Mouse (Mus musculus) neural tube, embryonic 11.5 days (tissue): Measurements from ENCODE around the gene 9530003J23Rik. TPM values are rescaled to one million over a fixed set of nuclear protein-coding genes. Genes with fewer than 3 reads are reported as not detected.
"Not testable (repeated sequence)": the region's sequence is repeated elsewhere in the genome, so short reads cannot be mapped to it uniquely, and the experiment has no call there.

ENCODE experiments used
- ATAC-seq: fragments of 200-750 bp; cut with Nextera tagmentation; 2 replicates; pipeline ENCODE4 v1.8.0; 2017; ENCODE audit warnings: moderate number of reproducible peaks, mild to moderate bottlenecking, moderate TSS enrichment, moderate library complexity; ENCODE audit not compliant: insufficient read depth, low FRiP score, low TSS enrichment
- DNase-seq: peaks from one replicate; pipeline ENCODE4 v3.0.0-alpha.2; 2015; ENCODE audit warnings: low spot score
- H3K27ac ChIP-seq: fragments of 300-500 bp; sonication (generic); 2 replicates; pipeline ENCODE4 v1.5.1; 2014; ENCODE audit warnings: low read depth, mild to moderate bottlenecking, low read length
- H3K27me3 ChIP-seq: fragments of 300-500 bp; sonication (generic); 2 replicates; pipeline ENCODE4 v1.6.1; 2014; ENCODE audit warnings: mild to moderate bottlenecking, low read length, mixed read lengths; ENCODE audit not compliant: control insufficient read depth, insufficient read depth
- H3K36me3 ChIP-seq: fragments of 300-500 bp; sonication (generic); 2 replicates; pipeline ENCODE4 v1.6.1; 2014; ENCODE audit warnings: mild to moderate bottlenecking, low read length, moderate library complexity, mixed read lengths; ENCODE audit not compliant: control insufficient read depth, insufficient read depth
- H3K4me1 ChIP-seq: fragments of 300-500 bp; sonication (generic); 2 replicates; pipeline ENCODE4 v1.6.1; 2014; ENCODE audit warnings: low read length, mixed read lengths; ENCODE audit not compliant: control insufficient read depth, insufficient read depth
- H3K4me2 ChIP-seq: fragments of 300-500 bp; sonication (generic); 2 replicates; pipeline ENCODE4 v1.6.1; 2014; ENCODE audit warnings: low read depth, mild to moderate bottlenecking, moderate library complexity
- H3K4me3 ChIP-seq: fragments of 300-500 bp; sonication (generic); 2 replicates; pipeline ENCODE4 v1.5.1; 2014; ENCODE audit warnings: low read depth, low read length
- H3K9ac ChIP-seq: fragments of 300-500 bp; sonication (generic); 2 replicates; pipeline ENCODE4 v1.6.1; 2014; ENCODE audit warnings: mild to moderate bottlenecking, low read length
- H3K9me3 ChIP-seq: fragments of 300-500 bp; sonication (generic); 2 replicates; pipeline ENCODE4 v1.6.1; 2016; ENCODE audit warnings: low read length; ENCODE audit not compliant: control insufficient read depth
- WGBS: fragments of 180-500 bp; shearing (Covaris S2); extraction: QIAGEN DNeasy Blood & Tissue Kit; methylation state at CpG from one replicate; pipeline ENCODE4 v1.1.7; 2014; 5-methylcytosine and 5-hydroxymethylcytosine counted together
- polyA plus RNA-seq: library from polyadenylated mRNA; unstranded; fragments of >200 nt; fragmentation: Nextera tagmentation; extraction: Ambion mirVana; gene quantifications from 2 replicates; pipeline ENCODE4 v1.2.1, GENCODE M21; 2014

Gene 9530003J23Rik
- polyA plus RNA-seq, 1 experiment from 2014 or later = not detected

- no peak overlapping the region for H3K4me2 ChIP-seq
- no peak overlapping the region for H3K9ac ChIP-seq
- peaks cover 23% of the 10 kb centered on the region for H3K36me3 ChIP-seq
- H3K9me3 ChIP-seq = no peaks in the 10 kb centered on the region
- H3K4me3 ChIP-seq = no peak overlapping the region
- WGBS = 95% methylated on average over 8 of the region's 8 CpGs
- no peak for DNase-seq
- H3K4me1 ChIP-seq = peaks cover 6% of the 10 kb centered on the region; the same call in 1 of the 2 replicates
- no peak overlapping the region for H3K27ac ChIP-seq
- no peaks in the 10 kb centered on the region for H3K27me3 ChIP-seq
- ATAC-seq = no peak
Observed at GRCm38 (mm10) chr10:117218351-117218750, 20.2 kb downstream of the 9530003J23Rik start.

- H3K4me2 ChIP-seq = no peak overlapping the region
- DNase-seq (no peak), ATAC-seq (no peak; the same call in 1 of the 2 replicates)
- WGBS = 83% methylated on average over 20 of the region's 20 CpGs
- H3K36me3 ChIP-seq = peaks cover 23% of the 10 kb centered on the region
- no peak overlapping the region for H3K9ac ChIP-seq
- no peak overlapping the region for H3K4me3 ChIP-seq
- H3K4me1 ChIP-seq = no peaks in the 10 kb centered on the region
- no peaks in the 10 kb centered on the region for H3K9me3 ChIP-seq
- no peak overlapping the region for H3K27ac ChIP-seq
- no peaks in the 10 kb centered on the region for H3K27me3 ChIP-seq
Observed at GRCm38 (mm10) chr10:117217246-117217840, 21.2 kb downstream of the 9530003J23Rik start.

DNA sequence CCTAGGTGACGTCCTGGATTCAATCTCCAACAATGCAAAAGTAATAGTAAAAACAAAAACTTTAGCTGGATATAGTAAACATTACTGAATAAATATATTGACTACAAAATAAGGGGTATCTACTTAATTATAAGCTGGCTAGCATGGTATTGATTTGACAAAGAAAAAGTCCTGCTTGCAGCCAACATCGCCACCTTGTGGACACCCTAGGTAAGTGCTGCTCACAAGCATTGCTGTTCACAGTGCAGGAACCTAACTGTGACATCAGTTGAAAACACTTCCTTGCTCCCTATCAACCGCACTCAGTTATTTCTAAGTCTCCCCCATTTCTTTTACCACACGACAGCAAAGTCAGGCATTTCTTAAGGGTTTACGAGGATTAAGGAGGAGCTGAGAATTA is 21.7 kb downstream of the 9530003J23Rik start:
- H3K4me2 ChIP-seq = no peak overlapping the region
- no peak overlapping the region for H3K9ac ChIP-seq
- WGBS = 69% methylated on average over 5 of the region's 5 CpGs
- H3K9me3 ChIP-seq = no peaks in the 10 kb centered on the region
- H3K36me3 ChIP-seq = peaks cover 22% of the 10 kb centered on the region
- H3K4me1 ChIP-seq = no peaks in the 10 kb centered on the region
- ATAC-seq = no peak
- no peak overlapping the region for H3K27ac ChIP-seq
- no peaks in the 10 kb centered on the region for H3K27me3 ChIP-seq
- no peak overlapping the region for H3K4me3 ChIP-seq
- DNase-seq = peak; percentile 45

DNA sequence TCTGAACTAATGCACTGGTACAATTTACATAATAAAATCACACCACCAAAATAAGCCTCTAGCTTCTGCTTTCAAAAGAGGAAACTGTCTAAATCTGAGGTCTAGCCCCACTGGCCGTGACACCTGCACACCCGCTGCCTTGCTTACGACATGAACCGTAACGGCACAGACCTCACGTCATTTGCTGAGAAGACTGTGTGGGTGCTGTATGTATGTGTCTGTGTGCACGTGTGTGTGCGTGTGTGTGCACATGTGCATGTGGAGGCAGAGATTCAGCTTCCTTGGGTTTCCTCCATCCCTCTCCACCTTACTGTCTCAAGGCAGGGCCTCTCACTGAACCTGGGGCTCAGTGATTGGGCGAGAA is 22.4 kb downstream of the 9530003J23Rik start:
- DNase-seq (no peak), ATAC-seq (no peak)
- 98% methylated on average over 9 of the region's 9 CpGs for WGBS
- Histone ChIP-seq H3K27me3 (no peaks in the 10 kb centered on the region), H3K9ac (no peak overlapping the region), H3K4me3 (no peak overlapping the region), H3K4me1 (no peaks in the 10 kb centered on the region), H3K9me3 (no peaks in the 10 kb centered on the region), H3K36me3 (peaks cover 18% of the 10 kb centered on the region), H3K27ac (no peak overlapping the region), H3K4me2 (no peak overlapping the region)

DNA sequence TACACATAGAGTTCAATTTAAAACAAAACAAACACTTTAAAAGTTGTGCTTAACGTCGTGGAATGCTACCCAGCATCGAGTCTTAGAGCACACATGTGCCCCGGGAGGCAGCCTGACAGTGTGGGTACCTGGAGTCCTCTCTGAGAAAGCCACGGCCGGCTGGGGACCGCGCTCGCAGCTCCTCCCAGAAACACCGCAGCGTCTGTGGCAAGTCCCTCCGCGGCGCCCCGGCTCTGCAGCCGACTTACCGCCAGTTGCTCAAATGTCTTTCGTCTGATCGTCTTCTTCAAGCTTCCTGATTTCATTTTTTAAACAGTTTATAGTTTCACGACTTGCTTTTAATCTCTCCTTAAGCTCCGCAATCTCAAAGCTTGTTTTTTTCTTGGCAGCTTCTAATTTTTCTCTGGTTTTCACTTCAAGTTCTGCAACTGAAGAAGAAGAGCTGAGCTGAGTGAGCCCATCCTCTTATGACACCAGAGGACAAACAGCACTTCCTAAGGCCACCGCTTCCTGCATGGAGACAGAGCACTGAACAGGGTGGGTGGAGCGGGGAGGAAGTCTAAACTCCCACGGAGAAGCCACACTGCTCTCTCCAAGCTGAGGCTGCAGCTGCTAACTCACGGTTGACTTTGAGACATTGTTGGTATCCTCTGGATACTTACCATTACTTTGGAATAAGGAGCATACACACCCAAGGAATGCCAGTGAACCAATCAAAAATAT is 22.9 kb downstream of the 9530003J23Rik start:
- Histone ChIP-seq H3K27me3 (no peaks in the 10 kb centered on the region), H3K9ac (no peak overlapping the region), H3K4me2 (no peak overlapping the region), H3K4me3 (no peak overlapping the region), H3K4me1 (no peaks in the 10 kb centered on the region), H3K27ac (no peak overlapping the region), H3K36me3 (peaks cover 17% of the 10 kb centered on the region), H3K9me3 (no peaks in the 10 kb centered on the region)
- ATAC-seq = no peak
- no peak for DNase-seq
- 96% methylated on average over 25 of the region's 25 CpGs for WGBS

DNA sequence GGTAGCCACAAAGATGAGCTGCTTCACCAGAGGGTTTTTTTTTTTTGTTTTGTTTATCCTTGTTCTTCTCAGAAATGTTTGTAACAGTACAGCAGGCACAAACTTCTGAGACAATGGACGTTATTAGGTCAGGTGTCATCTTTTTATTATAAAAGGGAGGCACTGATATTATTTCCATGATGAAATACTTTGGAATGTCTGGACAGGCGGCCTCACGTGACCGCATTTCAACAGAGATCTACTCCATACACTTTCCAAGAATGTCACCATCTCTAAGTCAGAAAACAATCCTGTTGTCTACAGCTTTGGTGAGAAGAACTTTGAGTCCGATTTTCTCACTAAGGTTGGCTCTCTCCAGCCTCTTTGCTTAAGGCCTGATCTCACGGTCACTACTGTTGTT is 27.5 kb downstream of the 9530003J23Rik start:
- no peak overlapping the region for H3K9ac ChIP-seq
- no peaks in the 10 kb centered on the region; the same call in none of the 2 replicates for H3K36me3 ChIP-seq
- WGBS = 92% methylated on average over 6 of the region's 6 CpGs
- ATAC-seq = no peak
- no peaks in the 10 kb centered on the region for H3K27me3 ChIP-seq
- H3K4me1 ChIP-seq = no peaks in the 10 kb centered on the region
- H3K27ac ChIP-seq = no peak overlapping the region
- no peak for DNase-seq
- no peak overlapping the region for H3K4me3 ChIP-seq
- H3K4me2 ChIP-seq = no peak overlapping the region
- H3K9me3 ChIP-seq = no peaks in the 10 kb centered on the region

DNA sequence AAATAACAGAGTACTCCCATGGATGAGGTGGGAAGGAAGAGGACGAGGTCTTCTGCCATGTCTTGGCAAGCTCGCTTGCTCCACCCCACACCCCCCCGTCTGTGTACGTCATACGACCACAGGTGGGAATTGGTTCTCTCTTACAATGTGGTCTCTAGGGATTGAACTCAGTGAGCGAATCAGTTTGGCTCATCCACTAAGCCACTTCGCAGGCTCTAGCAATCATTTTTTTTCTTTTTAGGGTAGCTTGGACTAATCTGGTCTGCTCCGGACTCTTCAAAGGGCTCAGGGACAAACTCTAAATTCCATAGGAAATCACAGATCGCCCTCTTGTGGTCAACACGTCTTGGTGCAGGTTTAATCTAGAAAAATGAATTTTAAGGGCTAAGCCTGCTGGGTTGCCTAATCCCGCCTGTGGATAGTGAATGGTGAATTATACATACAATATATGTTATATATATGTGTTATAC is 29.0 kb downstream of the 9530003J23Rik start:
- 18% methylated on average over 11 of the region's 11 CpGs for WGBS
- no peaks in the 10 kb centered on the region for H3K9me3 ChIP-seq
- ATAC-seq = peak; percentile 53; the same call in 1 of the 2 replicates
- H3K4me3 ChIP-seq = peak overlapping the region; percentile 19
- H3K36me3 ChIP-seq = no peaks in the 10 kb centered on the region
- H3K4me1 ChIP-seq = no peaks in the 10 kb centered on the region
- DNase-seq = peak; percentile 52
- no peak overlapping the region for H3K9ac ChIP-seq
- no peak overlapping the region for H3K27ac ChIP-seq
- H3K27me3 ChIP-seq = no peaks in the 10 kb centered on the region
- H3K4me2 ChIP-seq = peak overlapping the region; percentile 22; the same call in 1 of the 2 replicates

DNA sequence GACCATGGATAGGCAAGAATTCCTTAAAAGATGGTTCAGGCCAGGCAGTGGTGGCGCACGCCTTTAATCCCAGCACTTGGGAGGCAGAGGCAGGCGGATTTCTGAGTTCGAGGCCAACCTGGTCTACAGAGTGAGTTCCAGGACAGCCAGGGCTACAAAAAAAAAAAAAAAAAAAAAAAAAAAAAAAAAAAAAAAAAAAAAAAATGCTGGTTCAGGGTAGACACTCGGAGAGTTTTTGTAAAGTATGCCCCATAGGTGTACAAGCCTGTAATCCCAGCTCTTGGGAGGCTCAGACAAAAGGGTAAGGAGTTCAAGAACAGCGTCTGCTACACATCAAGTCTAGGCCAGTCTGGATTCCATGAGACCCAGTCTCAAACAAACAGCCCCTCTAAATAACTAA is 29.7 kb downstream of the 9530003J23Rik start:
- 95% methylated on average over 6 of the region's 6 CpGs for WGBS
- not testable (repeated sequence) for H3K27ac ChIP-seq, H3K9ac ChIP-seq, H3K27me3 ChIP-seq, H3K4me2 ChIP-seq, H3K9me3 ChIP-seq, DNase-seq, H3K4me3 ChIP-seq, H3K36me3 ChIP-seq, H3K4me1 ChIP-seq, ATAC-seq

- Histone ChIP-seq H3K27ac (no peak overlapping the region), H3K36me3 (no peaks in the 10 kb centered on the region), H3K4me3 (no peak overlapping the region), H3K4me1 (no peaks in the 10 kb centered on the region), H3K9ac (no peak overlapping the region), H3K27me3 (no peaks in the 10 kb centered on the region), H3K4me2 (no peak overlapping the region), H3K9me3 (no peaks in the 10 kb centered on the region)
- 76% methylated on average over 15 of the region's 15 CpGs for WGBS
- ATAC-seq (no peak), DNase-seq (no peak)
Observed at GRCm38 (mm10) chr10:117208221-117208620, 30.3 kb downstream of the 9530003J23Rik start.
